Mouse (Mus musculus) common myeloid progenitor, adult 5-6 weeks (primary cell): ENCODE measurements at regions not wholly inside any gene's neighbourhood (a gene's known extent, or its start where the extent isn't known, plus 50 kb on each side); places are given as distances from the start of the nearest gene placed in this dataset.

Experiments used
- ATAC-seq: replicated peaks from 2 replicates; pipeline ENCODE4 v1.8.0; 2016; ENCODE audit warnings: low read depth, mild to moderate bottlenecking, moderate TSS enrichment, inconsistent platforms; ENCODE audit not compliant: poor library complexity, severe bottlenecking

- ATAC-seq, result no peak
These were observed 74.3 kb upstream of the Samsn1 start for GRCm38 (mm10) chr16:76096363-76096762.

GRCm38 (mm10) chr16:76085363-76085762, 63.3 kb upstream of the Samsn1 start:
- ATAC-seq, result no peak

GRCm38 (mm10) chr16:76082465-76082864, 60.4 kb upstream of the Samsn1 start:
- no peak for ATAC-seq

GRCm38 (mm10) chr16:76079761-76080502, 57.9 kb upstream of the Samsn1 start:
- no peak for ATAC-seq

GRCm38 (mm10) chr16:76078219-76078618, 56.1 kb upstream of the Samsn1 start:
- no peak for ATAC-seq

GRCm38 (mm10) chr16:76076231-76076630, 54.1 kb upstream of the Samsn1 start:
- ATAC-seq, result no peak
